12 mouse cellular contexts compared by ENCODE assay signal in the genomic region with DNA sequence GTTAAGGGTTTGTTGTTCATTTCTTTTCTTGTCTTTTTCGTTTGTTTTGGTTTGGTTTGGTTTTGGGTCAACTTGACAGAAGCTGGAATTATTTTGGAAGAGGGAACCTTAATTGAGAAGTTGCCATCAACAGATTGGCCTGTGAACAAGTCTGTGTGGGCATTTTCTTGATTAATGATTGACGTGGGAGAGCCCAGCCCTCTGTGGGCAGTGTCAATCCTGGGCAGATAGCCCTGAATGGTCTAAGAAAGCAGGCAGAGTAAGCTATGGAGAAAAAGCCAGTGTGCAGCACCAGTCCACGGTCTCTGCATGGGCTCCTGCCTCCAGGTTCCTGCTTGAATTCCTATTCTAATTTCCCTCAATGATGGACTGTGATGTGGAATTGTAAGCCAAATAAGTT.
"Had no signal": no experiment of that assay in that cellular context is flagged by ENCODE, and none has a peak within 500 bp of the region (broad histone marks: within the 10 kb centered on the region; RNA-seq: fewer than 3 reads in every experiment).

No protein-coding gene starts in this region.

- H3K4me3 ChIP-seq: limb, embryonic 15.5 days; midbrain, embryonic 10.5 days; myocyte had no signal

- ATAC-seq: intestine, embryonic 16.5 days had no signal

- H3K27me3 ChIP-seq: limb, embryonic 15.5 days had no signal

- H3K9ac ChIP-seq: hindbrain, embryonic 14.5 days; limb, embryonic 15.5 days; liver, embryonic 14.5 days had no signal

- H3K36me3 ChIP-seq: limb, embryonic 15.5 days; midbrain, embryonic 10.5 days had no signal

- H3K27ac ChIP-seq: hindbrain, embryonic 14.5 days; limb, embryonic 15.5 days; liver, embryonic 14.5 days; midbrain, embryonic 10.5 days had no signal

- DNase-seq: layer of hippocampus, postnatal 36 days; lung, adult 18-20 months; midbrain, embryonic 14.5 days; right cerebral cortex, adult 18-20 months; right cerebral cortex, postnatal 25 days; thymus, postnatal 36 days had no signal

- H3K4me1 ChIP-seq: midbrain, embryonic 10.5 days had no signal

- H3K9me3 ChIP-seq: limb, embryonic 15.5 days; midbrain, embryonic 10.5 days had no signal

- H3K4me2 ChIP-seq: hindbrain, embryonic 14.5 days; limb, embryonic 15.5 days had no signal
